Mouse (Mus musculus) limb, embryonic 15.5 days (tissue): ENCODE measurements at regions not wholly inside any gene's neighbourhood (a gene's known extent, or its start where the extent isn't known, plus 50 kb on each side); places are given as distances from the start of the nearest gene placed in this dataset.

Experiments used
- ATAC-seq: fragments of 200-750 bp; cut with Nextera tagmentation; 2 replicates; pipeline ENCODE4 v1.8.0; 2017; ENCODE audit warnings: low read depth, moderate TSS enrichment; ENCODE audit not compliant: insufficient number of reproducible peaks, low FRiP score, low TSS enrichment
- H3K27ac ChIP-seq: fragments of 300-500 bp; sonication (generic); 2 replicates; pipeline ENCODE4 v1.5.1; 2015; ENCODE audit warnings: moderate library complexity, mild to moderate bottlenecking, inconsistent platforms
- H3K27me3 ChIP-seq: fragments of 300-500 bp; sonication (generic); 2 replicates; pipeline ENCODE4 v1.6.1; 2015; ENCODE audit warnings: inconsistent platforms
- H3K36me3 ChIP-seq: fragments of 300-500 bp; sonication (generic); 2 replicates; pipeline ENCODE4 v1.6.1; 2015; ENCODE audit warnings: inconsistent platforms
- H3K4me1 ChIP-seq: fragments of 300-500 bp; sonication (generic); 2 replicates; pipeline ENCODE4 v1.6.1; 2015; ENCODE audit warnings: inconsistent platforms
- H3K4me2 ChIP-seq: fragments of 300-500 bp; sonication (generic); 2 replicates; pipeline ENCODE4 v1.6.1; 2015; ENCODE audit warnings: mild to moderate bottlenecking, inconsistent platforms
- H3K4me3 ChIP-seq: fragments of 300-500 bp; sonication (generic); 2 replicates; pipeline ENCODE4 v1.5.1; 2015; ENCODE audit warnings: mild to moderate bottlenecking, inconsistent platforms
- H3K9ac ChIP-seq: fragments of 300-500 bp; sonication (generic); 2 replicates; pipeline ENCODE4 v1.6.1; 2015; ENCODE audit warnings: inconsistent platforms
- H3K9me3 ChIP-seq: fragments of 300-500 bp; sonication (generic); 2 replicates; pipeline ENCODE4 v1.6.1; 2016; ENCODE audit warnings: inconsistent platforms
- whole genome bisulfite sequencing: fragments of 180-500 bp; shearing (Covaris S2); methylation state at CpG from one replicate; pipeline ENCODE4 v1.1.7; 2015; 5-methylcytosine and 5-hydroxymethylcytosine counted together

DNA sequence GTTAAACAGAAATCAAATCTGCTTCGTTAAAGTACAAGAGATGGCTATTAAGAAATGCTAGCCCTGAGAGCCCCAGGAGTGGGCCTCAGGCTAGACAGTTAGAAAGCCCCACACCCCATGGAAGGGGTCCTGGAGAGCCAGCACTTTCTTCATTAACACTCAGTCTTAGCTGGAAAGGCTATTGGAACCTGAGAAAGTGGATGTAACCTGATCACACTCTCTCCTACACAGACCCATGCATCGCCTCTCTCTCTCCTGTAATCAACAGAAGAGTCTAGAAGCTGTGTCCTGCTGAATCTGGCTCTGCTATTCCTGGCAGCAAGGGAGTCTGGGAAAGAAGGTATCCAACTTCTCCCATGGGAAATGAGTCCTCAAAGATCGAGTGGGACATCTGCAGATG lies 64.8 kb upstream of the Atl2 start:
- H3K4me1 ChIP-seq, result peaks cover 26% of the 10 kb centered on the region
- H3K27ac ChIP-seq, result no peak overlapping the region
- H3K9me3 ChIP-seq, result no peaks in the 10 kb centered on the region
- no peaks in the 10 kb centered on the region for H3K36me3 ChIP-seq
- no peak overlapping the region for H3K4me2 ChIP-seq
- H3K27me3 ChIP-seq, result no peaks in the 10 kb centered on the region; the same call in 1 of the 2 replicates
- no peak overlapping the region for H3K4me3 ChIP-seq
- H3K9ac ChIP-seq, result no peak overlapping the region
- no peak for ATAC-seq
- WGBS, result 22% methylated on average over 3 of the region's 3 CpGs

DNA sequence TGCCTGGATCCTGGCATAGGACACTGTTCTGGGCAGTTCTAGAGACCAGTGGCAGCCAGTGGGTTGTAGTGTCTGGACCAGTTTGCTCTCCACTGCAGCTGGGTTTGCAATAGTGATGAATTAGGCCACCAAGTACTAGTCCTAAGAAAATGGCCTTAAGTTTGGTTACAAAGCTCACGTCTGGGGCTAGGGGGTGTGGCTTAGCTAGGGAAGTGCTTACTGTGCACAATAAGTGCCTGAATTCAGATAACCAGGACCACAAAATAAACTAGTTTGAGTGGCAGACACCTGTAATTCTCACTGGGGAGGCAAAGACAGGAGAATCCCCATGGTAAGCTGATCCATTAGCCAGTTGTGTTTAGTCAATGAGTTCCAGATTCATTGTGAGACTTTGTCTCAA lies 59.3 kb upstream of the Atl2 start:
- Histone ChIP-seq H3K36me3 (no peaks in the 10 kb centered on the region), H3K27me3 (no peaks in the 10 kb centered on the region), H3K9ac (no peak overlapping the region), H3K9me3 (no peaks in the 10 kb centered on the region), H3K27ac (no peak overlapping the region), H3K4me1 (peaks cover 17% of the 10 kb centered on the region), H3K4me3 (no peak overlapping the region), H3K4me2 (no peak overlapping the region)
- ATAC-seq, result no peak
- 32% methylated on average over 1 of the region's 1 CpGs for WGBS

DNA sequence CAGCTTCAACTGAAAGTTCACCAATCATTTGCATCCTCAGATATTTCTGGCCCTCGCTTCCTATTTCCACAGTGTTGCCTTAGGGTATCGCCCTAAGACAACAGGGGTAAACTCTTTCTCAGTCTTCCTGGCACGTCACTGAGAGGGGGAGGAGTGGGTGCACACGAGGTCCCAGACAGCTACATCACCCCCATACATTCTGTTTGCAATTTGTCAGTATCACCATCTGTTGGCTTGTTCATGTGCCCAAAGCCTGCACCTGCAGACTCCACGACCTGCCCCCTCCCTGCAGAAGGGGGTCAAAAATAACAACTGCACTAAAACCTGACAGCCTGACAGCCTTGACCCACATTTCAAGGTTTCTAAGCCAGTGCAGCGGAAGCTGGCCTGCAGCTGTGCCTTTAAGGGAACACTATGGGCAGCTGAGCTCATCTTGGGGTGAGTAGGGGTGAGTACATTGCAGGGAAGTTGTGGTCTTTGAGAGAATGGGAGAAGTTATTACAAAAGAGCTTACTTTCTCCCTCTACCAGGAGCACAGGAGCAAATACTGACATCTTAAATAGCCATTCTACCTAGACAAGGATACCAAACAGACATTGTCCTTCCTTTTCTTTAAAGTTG lies 58.8 kb upstream of the Atl2 start:
- H3K4me2 ChIP-seq, result no peak overlapping the region
- ATAC-seq, result no peak
- 59% methylated on average over 6 of the region's 6 CpGs for WGBS

DNA sequence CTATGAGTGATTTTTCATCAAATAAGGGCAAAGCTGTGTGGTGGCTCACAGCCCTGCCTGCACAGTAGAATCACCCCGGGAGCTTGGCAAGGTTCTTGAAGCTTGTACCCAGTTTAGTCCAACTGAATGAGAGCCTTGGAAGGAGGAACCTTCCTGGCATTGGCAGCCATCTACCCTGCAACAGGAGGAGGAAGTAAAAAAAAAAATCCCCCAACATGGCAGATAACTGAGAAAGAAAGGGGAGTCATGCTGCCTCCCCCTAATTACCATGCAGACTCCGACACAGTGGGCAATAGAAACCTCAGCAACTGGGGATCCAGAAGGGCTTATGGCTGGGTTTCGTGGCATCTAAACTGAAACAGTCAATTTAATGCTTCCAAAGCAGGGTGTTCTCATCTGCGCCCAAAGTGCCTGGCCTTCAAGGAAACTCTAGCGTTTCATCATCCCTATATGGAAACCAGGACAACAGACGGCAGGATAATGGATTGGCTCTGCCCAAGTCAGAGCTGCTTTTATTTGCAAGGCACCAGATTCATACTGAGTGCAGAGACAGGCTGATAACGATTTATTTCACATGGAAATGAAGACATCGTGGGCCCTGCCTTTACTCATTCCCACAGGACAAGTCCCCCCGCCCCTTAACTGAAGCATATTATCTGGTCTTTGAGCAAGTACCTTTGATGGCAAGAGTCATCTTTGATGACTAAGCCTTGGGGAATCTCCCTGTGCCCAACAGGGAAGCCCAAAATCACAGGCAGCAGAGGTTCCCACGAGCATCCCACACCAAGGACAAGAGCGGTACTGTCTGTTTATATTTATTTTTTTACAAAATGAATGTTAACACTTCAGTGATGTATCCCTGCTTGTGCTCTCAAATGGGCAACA lies 52.9 kb upstream of the Atl2 start:
- no peak for ATAC-seq
- H3K4me1 ChIP-seq, result peaks cover 12% of the 10 kb centered on the region
- peak overlapping the region; percentile 44; the same call in 1 of the 2 replicates for H3K27ac ChIP-seq

More for the DNA sequence above, 58.8 kb upstream of the Atl2 start:
- Histone ChIP-seq H3K9ac (no peak overlapping the region), H3K27me3 (no peaks in the 10 kb centered on the region), H3K9me3 (no peaks in the 10 kb centered on the region), H3K4me1 (peaks cover 17% of the 10 kb centered on the region), H3K27ac (no peak overlapping the region), H3K4me3 (no peak overlapping the region), H3K36me3 (no peaks in the 10 kb centered on the region)

More for the DNA sequence above, 52.9 kb upstream of the Atl2 start:
- WGBS, result 56% methylated on average over 11 of the region's 11 CpGs
- no peak overlapping the region for H3K4me3 ChIP-seq
- H3K4me2 ChIP-seq, result no peak overlapping the region
- H3K27me3 ChIP-seq, result no peaks in the 10 kb centered on the region
- no peak overlapping the region for H3K9ac ChIP-seq
- H3K9me3 ChIP-seq, result no peaks in the 10 kb centered on the region
- H3K36me3 ChIP-seq, result no peaks in the 10 kb centered on the region
